Mouse (Mus musculus) liver, adult 2 months (tissue): ENCODE measurements at regions not wholly inside any gene's neighbourhood (a gene's known extent, or its start where the extent isn't known, plus 50 kb on each side); places are given as distances from the start of the nearest gene placed in this dataset.

Experiments used
- DNase-seq: peaks from one replicate; pipeline ENCODE4 v3.0.0-alpha.2; 2011; ENCODE audit warnings: low read depth, low spot score; ENCODE audit errors: extremely low read depth
- H3K27ac ChIP-seq: fragments of 200-500 bp; replicated peaks from 2 replicates; pipeline ENCODE4 v1.5.1; 2012; ENCODE audit warnings: low read depth, mild to moderate bottlenecking, control low read depth, inconsistent platforms, low read length; ENCODE audit not compliant: insufficient read depth
- H3K27me3 ChIP-seq: fragments of 200-500 bp; 2 replicates; pipeline ENCODE4 v1.6.1; 2012; ENCODE audit warnings: mild to moderate bottlenecking, moderate library complexity, low read length, inconsistent platforms; ENCODE audit not compliant: control insufficient read depth, insufficient read depth
- H3K36me3 ChIP-seq: fragments of 200-500 bp; 2 replicates; pipeline ENCODE4 v1.6.1; 2012; ENCODE audit warnings: low read length, inconsistent platforms; ENCODE audit not compliant: control insufficient read depth, insufficient read depth
- H3K4me1 ChIP-seq: fragments of 200-500 bp; 2 replicates; pipeline ENCODE4 v1.6.1; 2011; ENCODE audit warnings: low read length; ENCODE audit not compliant: control insufficient read depth, insufficient read depth
- H3K4me3 ChIP-seq: fragments of 200-500 bp; 2 replicates; pipeline ENCODE4 v1.5.1; 2011; ENCODE audit warnings: low read depth, mild to moderate bottlenecking, control low read depth, low read length, moderate library complexity; ENCODE audit not compliant: insufficient read depth
- H3K79me2 ChIP-seq: fragments of 200-500 bp; 2 replicates; pipeline ENCODE4 v1.6.1; 2012; ENCODE audit warnings: inconsistent platforms, mild to moderate bottlenecking, low read length, moderate library complexity; ENCODE audit not compliant: control insufficient read depth, insufficient read depth
- H3K9ac ChIP-seq: fragments of 200-500 bp; 2 replicates; pipeline ENCODE4 v1.6.1; 2012; ENCODE audit warnings: low read depth, mild to moderate bottlenecking, control low read depth, inconsistent platforms, low read length
- CTCF ChIP-seq: fragments of 200-500 bp; IDR thresholded peaks from 2 replicates; pipeline ENCODE4 v1.5.1; 2011; ENCODE audit warnings: low read depth, low read length, control low read depth
- POLR2A ChIP-seq: fragments of 200-500 bp; IDR thresholded peaks from 2 replicates; pipeline ENCODE4 v1.6.1; 2011; ENCODE audit warnings: low read length, control low read depth; ENCODE audit not compliant: insufficient read depth; ENCODE audit errors: extremely low read depth
- WGBS: fragments of 180-500 bp; shearing (Covaris S2); methylation state at CpG from one replicate; pipeline ENCODE4 v1.1.7; 2018; 5-methylcytosine and 5-hydroxymethylcytosine counted together

GRCm38 (mm10) chr4:9060221-9060620, 821.4 kb upstream of the Car8 start:
- Histone ChIP-seq H3K36me3 (no peaks in the 10 kb centered on the region), H3K9ac (no peak overlapping the region), H3K79me2 (no peaks in the 10 kb centered on the region), H3K27me3 (no peaks in the 10 kb centered on the region), H3K27ac (no peak overlapping the region), H3K4me1 (peaks cover 5% of the 10 kb centered on the region), H3K4me3 (no peak overlapping the region)
- TF ChIP-seq CTCF (no peak), POLR2A (no peak)
- 76% methylated on average over 5 of the region's 5 CpGs for WGBS
- DNase-seq = no peak

- Histone ChIP-seq H3K79me2 (no peaks in the 10 kb centered on the region), H3K9ac (no peak overlapping the region), H3K36me3 (no peaks in the 10 kb centered on the region), H3K27me3 (no peaks in the 10 kb centered on the region), H3K27ac (no peak overlapping the region), H3K4me3 (no peak overlapping the region), H3K4me1 (peaks cover 5% of the 10 kb centered on the region)
- 87% methylated on average over 4 of the region's 4 CpGs for WGBS
- DNase-seq = no peak
- no peak for TF ChIP-seq POLR2A
- TF ChIP-seq CTCF = no peak
Observed at GRCm38 (mm10) chr4:9057676-9058075, 818.8 kb upstream of the Car8 start.

GRCm38 (mm10) chr4:9057113-9057512, 818.3 kb upstream of the Car8 start:
- Histone ChIP-seq H3K79me2 (no peaks in the 10 kb centered on the region), H3K27ac (no peak overlapping the region), H3K27me3 (no peaks in the 10 kb centered on the region), H3K4me1 (peaks cover 5% of the 10 kb centered on the region), H3K9ac (no peak overlapping the region), H3K36me3 (no peaks in the 10 kb centered on the region), H3K4me3 (no peak overlapping the region)
- 91% methylated on average over 7 of the region's 7 CpGs for WGBS
- TF ChIP-seq POLR2A = no peak
- TF ChIP-seq CTCF = no peak
- no peak for DNase-seq

GRCm38 (mm10) chr4:9055876-9056275, 817.0 kb upstream of the Car8 start:
- H3K27me3 ChIP-seq = no peaks in the 10 kb centered on the region
- DNase-seq = no peak

GRCm38 (mm10) chr4:9055266-9055820, 816.5 kb upstream of the Car8 start:
- H3K79me2 ChIP-seq = no peaks in the 10 kb centered on the region
- H3K9ac ChIP-seq = no peak overlapping the region
- no peak for TF ChIP-seq POLR2A
- TF ChIP-seq CTCF = no peak
- H3K27ac ChIP-seq = no peak overlapping the region
- 81% methylated on average over 9 of the region's 9 CpGs for WGBS
- no peak overlapping the region for H3K4me3 ChIP-seq
- H3K36me3 ChIP-seq = no peaks in the 10 kb centered on the region
- H3K27me3 ChIP-seq = no peaks in the 10 kb centered on the region
- peaks cover 5% of the 10 kb centered on the region for H3K4me1 ChIP-seq
- no peak for DNase-seq

More at GRCm38 (mm10) chr4:9055876-9056275, 817.0 kb upstream of the Car8 start:
- no peak overlapping the region for H3K4me3 ChIP-seq
- peaks cover 5% of the 10 kb centered on the region for H3K4me1 ChIP-seq
- no peaks in the 10 kb centered on the region for H3K36me3 ChIP-seq
- H3K27ac ChIP-seq = no peak overlapping the region
- H3K79me2 ChIP-seq = no peaks in the 10 kb centered on the region
- H3K9ac ChIP-seq = no peak overlapping the region
- WGBS = 84% methylated on average over 4 of the region's 4 CpGs
- TF ChIP-seq POLR2A (no peak), CTCF (no peak)

- DNase-seq = no peak
- Histone ChIP-seq H3K27ac (no peak overlapping the region), H3K9ac (no peak overlapping the region), H3K4me1 (no peaks in the 10 kb centered on the region), H3K27me3 (no peaks in the 10 kb centered on the region), H3K36me3 (no peaks in the 10 kb centered on the region), H3K79me2 (no peaks in the 10 kb centered on the region), H3K4me3 (no peak overlapping the region)
- no peak for TF ChIP-seq POLR2A
- TF ChIP-seq CTCF = no peak
- 88% methylated on average over 1 of the region's 1 CpGs for WGBS
Observed at GRCm38 (mm10) chr4:9048817-9049216, 810.0 kb upstream of the Car8 start.

GRCm38 (mm10) chr4:9047151-9047550, 808.3 kb upstream of the Car8 start:
- no peak overlapping the region for H3K9ac ChIP-seq
- H3K36me3 ChIP-seq = no peaks in the 10 kb centered on the region
- no peak for TF ChIP-seq POLR2A
- no peak for TF ChIP-seq CTCF
- WGBS = 79% methylated on average over 4 of the region's 4 CpGs
- no peak overlapping the region for H3K4me3 ChIP-seq
- no peaks in the 10 kb centered on the region for H3K4me1 ChIP-seq
- no peak overlapping the region for H3K27ac ChIP-seq
- H3K27me3 ChIP-seq = no peaks in the 10 kb centered on the region
- no peaks in the 10 kb centered on the region for H3K79me2 ChIP-seq
- DNase-seq = no peak
